Mouse (Mus musculus) lung, adult 2 months (tissue): ENCODE measurements around the gene Ykt6.

Experiments used
- CTCF ChIP-seq: fragments of 200-500 bp; IDR thresholded peaks from 2 replicates; pipeline ENCODE4 v1.5.1; 2011; ENCODE audit warnings: mild to moderate bottlenecking, low read length, control low read depth; ENCODE audit not compliant: insufficient read depth
- POLR2A ChIP-seq: fragments of 200-500 bp; IDR thresholded peaks from 2 replicates; pipeline ENCODE4 v1.6.1; 2011; ENCODE audit warnings: low read depth, mild to moderate bottlenecking, control low read depth, low read length, borderline replicate concordance; ENCODE audit errors: extremely low read depth

DNA sequence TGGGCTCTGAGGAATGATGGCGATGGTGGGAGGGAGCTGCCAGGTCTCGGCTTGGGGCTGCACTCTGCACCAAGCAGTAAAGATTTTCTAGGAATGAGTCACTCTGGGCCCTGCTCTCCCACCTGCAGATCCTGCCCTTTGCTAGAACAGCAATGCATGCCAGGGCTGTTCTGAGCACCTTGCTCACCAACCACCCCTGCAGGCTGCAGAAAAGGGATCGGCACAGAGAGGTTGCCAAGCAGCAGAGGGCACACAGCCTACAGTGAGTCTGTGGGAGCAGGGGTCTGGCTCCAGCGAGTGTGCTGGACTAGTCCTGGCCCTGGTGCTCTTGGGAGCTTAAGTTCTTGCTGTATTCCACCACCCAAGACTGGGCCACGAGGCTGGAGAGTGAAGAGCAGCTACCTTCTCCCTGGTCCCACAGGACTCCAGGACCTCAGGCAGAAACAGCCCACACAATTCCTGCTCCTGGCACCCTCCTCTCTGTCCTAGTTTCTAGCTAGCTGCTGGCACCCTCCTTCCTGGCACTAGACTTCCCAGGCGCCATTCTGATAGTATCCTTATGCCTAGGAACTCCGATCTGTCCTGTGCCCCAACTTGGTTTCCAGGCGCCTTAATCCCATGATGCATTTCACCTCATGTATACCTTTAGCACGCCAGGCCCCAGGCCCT is 46.6 kb downstream of the Ykt6 start:
- TF ChIP-seq POLR2A (no peak), CTCF (no peak)
